Mouse (Mus musculus) heart, embryonic 11.5 days (tissue): Measurements from ENCODE around the gene Dhx40. TPM values are rescaled to one million over a fixed set of nuclear protein-coding genes. Genes with fewer than 3 reads are reported as not detected.
"Not testable (repeated sequence)": the region's sequence is repeated elsewhere in the genome, so short reads cannot be mapped to it uniquely, and the experiment has no call there.

Source experiments
- ATAC-seq: fragments of 200-750 bp; cut with Nextera tagmentation; replicated peaks from 2 replicates; pipeline ENCODE4 v1.8.0; 2017; ENCODE audit warnings: moderate library complexity; ENCODE audit not compliant: insufficient number of reproducible peaks, low FRiP score, low TSS enrichment
- H3K27ac ChIP-seq: fragments of 300-500 bp; sonication (generic); 2 replicates; pipeline ENCODE4 v1.5.1; 2014; ENCODE audit warnings: mild to moderate bottlenecking, low read depth, low read length
- H3K27me3 ChIP-seq: fragments of 300-500 bp; sonication (generic); 2 replicates; pipeline ENCODE4 v1.6.1; 2014; ENCODE audit warnings: mild to moderate bottlenecking, low read length, mixed read lengths; ENCODE audit not compliant: control insufficient read depth, insufficient read depth
- H3K36me3 ChIP-seq: fragments of 300-500 bp; sonication (generic); 2 replicates; pipeline ENCODE4 v1.6.1; 2014; ENCODE audit warnings: mild to moderate bottlenecking, low read length, moderate library complexity, mixed read lengths; ENCODE audit not compliant: control insufficient read depth, insufficient read depth
- H3K4me1 ChIP-seq: fragments of 300-500 bp; sonication (generic); 2 replicates; pipeline ENCODE4 v1.6.1; 2014; ENCODE audit warnings: low read length; ENCODE audit not compliant: control insufficient read depth, insufficient read depth
- H3K4me2 ChIP-seq: fragments of 300-500 bp; sonication (generic); 2 replicates; pipeline ENCODE4 v1.6.1; 2014; ENCODE audit warnings: mild to moderate bottlenecking, moderate library complexity
- H3K4me3 ChIP-seq: fragments of 300-500 bp; sonication (generic); 2 replicates; pipeline ENCODE4 v1.5.1; 2014; ENCODE audit warnings: low read depth, low read length
- H3K9ac ChIP-seq: fragments of 300-500 bp; sonication (generic); 2 replicates; pipeline ENCODE4 v1.6.1; 2014; ENCODE audit warnings: mild to moderate bottlenecking, low read depth, low read length, moderate library complexity
- H3K9me3 ChIP-seq: fragments of 300-500 bp; sonication (generic); replicated peaks from 2 replicates; pipeline ENCODE4 v1.6.1; 2016; ENCODE audit warnings: low read length; ENCODE audit not compliant: control insufficient read depth
- WGBS: fragments of 180-500 bp; shearing (Covaris S2); extraction: QIAGEN DNeasy Blood & Tissue Kit; methylation state at CpG from one replicate; pipeline ENCODE4 v1.1.7; 2014; ENCODE audit not compliant: insufficient replicate concordance; 5-methylcytosine and 5-hydroxymethylcytosine counted together
- polyA plus RNA-seq: library from polyadenylated mRNA; unstranded; fragments of >200 nt; fragmentation: Nextera tagmentation; extraction: Ambion mirVana; gene quantifications from 2 replicates; pipeline ENCODE4 v1.2.1, GENCODE M21; 2014

Dhx40 gene
- polyA plus RNA-seq, 1 experiment from 2014 or later, result 15.0 TPM

DNA sequence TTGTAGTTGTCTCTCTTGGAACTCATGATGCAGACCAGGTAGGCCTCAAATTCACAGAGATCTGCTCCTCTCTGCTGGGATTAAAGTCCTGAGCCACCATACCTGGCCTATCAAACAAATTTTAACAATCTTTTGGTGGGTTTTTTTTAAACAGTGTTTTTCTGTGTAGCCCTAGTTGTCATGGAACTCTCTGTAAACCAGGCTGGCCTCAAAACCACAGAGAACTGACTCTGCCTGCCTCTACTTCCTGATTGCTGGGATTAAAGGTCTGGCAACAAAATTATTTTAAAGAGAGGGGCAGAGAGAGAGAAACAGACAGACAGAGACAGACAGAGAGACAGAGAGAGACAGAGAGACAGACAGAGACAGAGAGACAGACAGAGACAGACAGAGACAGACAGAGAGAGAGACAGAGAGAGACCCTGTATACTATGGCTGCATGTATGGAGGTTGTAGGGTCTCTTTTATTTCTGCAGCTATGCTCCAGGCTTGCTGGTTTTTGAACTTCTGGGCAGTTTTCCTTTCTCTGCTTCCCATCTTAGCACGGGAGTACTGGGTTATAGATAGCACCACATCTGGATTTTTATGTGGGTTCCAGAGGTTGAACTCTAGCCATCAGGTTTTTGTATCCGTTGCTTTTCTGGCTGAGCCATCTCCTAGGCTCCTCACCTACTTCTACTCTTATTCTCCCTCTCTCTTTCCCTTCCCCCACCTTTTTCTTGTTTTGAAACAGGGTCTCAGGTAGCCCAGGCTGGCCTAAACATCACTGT, 20.1 kb upstream of the Dhx40 start:
- Histone ChIP-seq H3K36me3 (no peaks in the 10 kb centered on the region), H3K4me2 (no peak overlapping the region), H3K27ac (no peak overlapping the region), H3K9ac (no peak overlapping the region), H3K27me3 (no peaks in the 10 kb centered on the region), H3K9me3 (no peaks in the 10 kb centered on the region), H3K4me3 (no peak overlapping the region), H3K4me1 (peaks cover 7% of the 10 kb centered on the region; the same call in 1 of the 2 replicates)
- WGBS, result 66% methylated on average over 2 of the region's 2 CpGs
- no peak for ATAC-seq

DNA sequence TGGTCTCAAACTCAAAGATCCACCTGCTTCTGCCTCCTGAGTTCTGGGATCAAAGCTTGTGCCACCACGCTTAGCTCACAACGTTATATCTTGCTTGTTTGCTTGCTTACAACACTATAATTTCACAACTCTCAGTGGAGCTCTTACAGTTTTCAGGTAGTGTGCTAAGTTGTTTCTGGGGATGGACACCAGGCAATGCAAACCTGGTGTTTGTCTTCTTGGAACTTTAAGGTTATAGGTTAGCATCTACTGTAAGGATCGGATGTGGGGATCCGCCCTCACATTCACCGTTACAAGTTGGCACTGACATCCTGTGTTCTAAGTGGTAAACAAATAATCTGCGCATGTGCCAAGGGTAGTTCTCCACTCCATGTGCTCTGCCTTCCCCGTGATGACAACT, 16.9 kb upstream of the Dhx40 start:
- Histone ChIP-seq H3K27ac (no peak overlapping the region), H3K4me3 (no peak overlapping the region), H3K4me2 (no peak overlapping the region), H3K27me3 (no peaks in the 10 kb centered on the region), H3K9ac (no peak overlapping the region), H3K36me3 (no peaks in the 10 kb centered on the region), H3K9me3 (no peaks in the 10 kb centered on the region), H3K4me1 (peaks cover 7% of the 10 kb centered on the region; the same call in 1 of the 2 replicates)
- no peak for ATAC-seq
- 91% methylated on average over 6 of the region's 7 CpGs for WGBS

DNA sequence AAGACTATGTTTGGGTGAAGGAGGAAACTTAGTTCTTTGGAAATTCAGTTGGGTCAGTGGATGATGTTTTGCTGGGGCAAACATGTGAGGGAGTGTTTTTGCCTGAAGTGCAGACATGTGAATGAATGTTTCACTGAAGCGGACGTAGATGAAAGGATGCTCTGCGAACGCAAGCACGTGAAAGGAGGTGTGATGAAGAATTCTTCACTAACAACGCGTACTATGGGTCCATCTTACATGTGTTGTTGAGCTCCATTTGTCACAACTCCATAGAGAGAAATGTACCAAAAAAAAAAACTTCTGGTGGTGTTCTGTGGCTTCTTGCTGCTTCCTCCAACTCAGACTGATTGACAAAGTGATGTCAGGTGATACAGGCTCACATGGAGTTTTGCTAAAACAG, 15.0 kb upstream of the Dhx40 start:
- Histone ChIP-seq H3K4me3 (no peak overlapping the region), H3K36me3 (no peaks in the 10 kb centered on the region), H3K4me1 (no peaks in the 10 kb centered on the region), H3K4me2 (no peak overlapping the region), H3K9me3 (no peaks in the 10 kb centered on the region), H3K27me3 (no peaks in the 10 kb centered on the region), H3K27ac (no peak overlapping the region), H3K9ac (no peak overlapping the region)
- 85% methylated on average over 7 of the region's 7 CpGs for WGBS
- no peak for ATAC-seq

DNA sequence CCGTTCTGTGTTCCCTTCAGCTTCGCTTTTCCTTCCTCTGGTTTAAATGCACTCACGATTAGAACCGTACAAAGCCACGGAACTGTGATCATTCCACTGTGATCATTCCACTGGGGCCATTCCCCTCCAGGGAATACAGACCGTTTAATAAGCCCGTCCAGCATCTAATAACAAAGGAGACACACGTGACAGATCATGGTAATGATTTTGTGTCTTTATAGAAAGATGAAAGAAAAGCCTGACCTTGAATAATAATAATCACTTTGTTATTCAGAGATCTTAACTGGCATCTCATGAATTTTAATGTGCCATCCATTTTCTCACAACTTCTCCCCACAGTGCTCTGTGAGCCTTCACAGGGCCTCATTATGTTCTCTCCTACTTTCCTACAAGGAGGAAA, 12.0 kb upstream of the Dhx40 start:
- Histone ChIP-seq H3K9me3 (no peaks in the 10 kb centered on the region), H3K36me3 (no peaks in the 10 kb centered on the region), H3K27me3 (no peaks in the 10 kb centered on the region), H3K4me3 (no peak overlapping the region), H3K4me1 (no peaks in the 10 kb centered on the region), H3K9ac (no peak overlapping the region), H3K4me2 (no peak overlapping the region), H3K27ac (no peak overlapping the region)
- ATAC-seq, result no peak
- 71% methylated on average over 8 of the region's 8 CpGs for WGBS

DNA sequence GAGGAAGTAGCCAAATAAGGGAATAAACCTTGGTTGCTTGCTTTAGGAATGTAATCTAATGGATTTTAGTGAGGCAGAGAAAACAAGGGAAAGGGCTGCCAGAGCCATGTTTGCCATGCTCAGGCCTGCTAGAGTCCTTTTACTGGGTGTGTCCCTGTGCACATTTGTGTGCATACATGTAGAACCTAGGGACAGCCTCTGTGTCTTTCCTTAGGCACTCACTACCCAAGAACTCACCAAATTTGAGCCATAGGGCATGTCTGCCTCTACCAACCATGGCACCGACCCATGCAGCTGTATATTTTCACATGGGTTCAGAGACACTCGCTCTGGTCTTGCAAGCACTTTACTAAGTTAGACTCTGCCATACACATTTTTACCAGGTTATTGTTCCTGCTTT, 11.4 kb upstream of the Dhx40 start:
- no peak overlapping the region for H3K27ac ChIP-seq
- no peak overlapping the region for H3K4me2 ChIP-seq
- H3K4me3 ChIP-seq, result no peak overlapping the region
- H3K9me3 ChIP-seq, result no peaks in the 10 kb centered on the region
- whole genome bisulfite sequencing, result 80% methylated on average over 2 of the region's 2 CpGs
- no peaks in the 10 kb centered on the region for H3K4me1 ChIP-seq
- no peak for ATAC-seq
- H3K9ac ChIP-seq, result no peak overlapping the region
- H3K36me3 ChIP-seq, result no peaks in the 10 kb centered on the region
- H3K27me3 ChIP-seq, result no peaks in the 10 kb centered on the region

DNA sequence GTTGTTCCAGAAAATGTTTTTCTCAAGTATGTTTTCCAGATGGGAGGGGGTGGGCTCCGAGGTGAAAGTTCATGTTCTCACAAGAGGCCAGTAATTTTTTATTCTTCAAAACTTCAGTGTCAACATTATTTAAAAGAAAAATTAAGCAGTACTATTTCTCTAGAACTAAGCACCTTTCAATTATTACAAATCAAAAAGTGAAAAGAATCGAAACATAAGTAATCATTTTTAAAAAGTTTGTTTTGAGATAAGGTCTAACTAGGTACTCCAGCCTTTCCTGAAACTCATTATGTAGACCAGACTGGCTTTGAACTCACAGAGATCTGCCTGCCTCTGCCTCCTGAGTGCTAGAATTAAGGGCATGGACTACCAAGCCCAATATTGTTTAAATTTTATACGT, 8.7 kb upstream of the Dhx40 start:
- not testable (repeated sequence) for H3K4me2 ChIP-seq, ATAC-seq, H3K27me3 ChIP-seq, H3K4me1 ChIP-seq, H3K9me3 ChIP-seq, H3K9ac ChIP-seq, H3K36me3 ChIP-seq, H3K27ac ChIP-seq, H3K4me3 ChIP-seq
- 78% methylated on average over 3 of the region's 3 CpGs for WGBS

DNA sequence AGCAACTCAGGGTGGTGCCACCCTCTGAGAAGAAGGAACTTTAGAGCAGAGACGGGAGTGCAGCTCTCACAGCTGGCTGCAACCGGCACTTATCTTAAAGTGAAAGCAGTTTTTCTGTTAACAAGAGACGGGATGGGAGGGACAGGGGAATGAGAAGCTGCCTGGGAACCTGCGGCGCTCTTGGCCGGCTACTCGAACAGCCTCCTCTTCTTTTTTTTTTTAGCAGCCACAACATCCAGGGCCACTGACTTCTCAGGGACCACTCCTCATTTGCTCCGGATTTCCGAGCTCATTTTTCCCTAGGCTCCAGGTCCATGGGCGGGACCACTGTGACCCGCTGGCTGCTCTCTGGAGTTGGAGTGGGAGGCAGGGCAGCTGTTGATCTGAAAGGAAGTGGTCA, 6.9 kb upstream of the Dhx40 start:
- not testable (repeated sequence) for H3K36me3 ChIP-seq, ATAC-seq, H3K4me2 ChIP-seq, H3K9ac ChIP-seq, H3K4me1 ChIP-seq, H3K27me3 ChIP-seq, H3K27ac ChIP-seq, H3K9me3 ChIP-seq, H3K4me3 ChIP-seq
- WGBS, result 0% methylated on average over 5 of the region's 11 CpGs

DNA sequence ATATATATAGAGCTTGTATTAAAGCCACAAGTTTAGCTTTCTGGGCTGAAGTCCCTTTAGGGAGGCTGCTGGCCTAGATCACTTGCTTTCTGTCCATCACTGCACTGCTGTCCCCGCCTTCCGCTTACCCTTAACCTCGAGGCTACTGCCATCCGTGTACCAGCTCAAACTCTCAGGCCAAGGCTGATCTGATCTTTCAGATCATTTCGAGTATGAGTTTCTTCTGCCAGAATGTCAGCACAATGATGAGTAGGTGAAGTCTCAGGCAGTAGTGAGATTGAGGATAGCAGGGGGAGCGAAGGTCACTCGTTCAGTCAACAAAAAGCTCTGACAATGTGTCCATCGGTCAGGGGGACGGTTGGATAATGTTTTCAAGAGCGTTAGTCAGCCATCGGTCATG, 5.7 kb upstream of the Dhx40 start:
- H3K4me3 ChIP-seq, ATAC-seq, H3K9ac ChIP-seq, H3K4me2 ChIP-seq, H3K27me3 ChIP-seq, H3K27ac ChIP-seq, H3K9me3 ChIP-seq, H3K4me1 ChIP-seq, H3K36me3 ChIP-seq: not testable (repeated sequence)
- 63% methylated on average over 5 of the region's 11 CpGs for WGBS

DNA sequence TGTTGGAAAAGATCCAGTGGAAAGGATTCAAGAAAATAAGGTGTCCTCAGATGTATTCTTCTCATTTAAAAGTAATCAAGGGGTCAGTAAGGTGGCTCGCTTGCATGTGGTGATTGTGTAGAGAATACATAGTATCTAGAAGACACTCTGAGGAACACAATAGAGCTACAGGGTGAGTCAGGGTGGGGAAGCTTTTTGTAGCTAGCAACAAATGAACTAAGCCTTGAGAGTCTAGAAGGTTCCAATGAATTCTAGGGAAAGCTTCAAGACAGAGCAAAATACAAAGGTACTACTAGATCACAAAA, 3.7 kb upstream of the Dhx40 start:
- no peak for ATAC-seq
- Histone ChIP-seq H3K4me1 (0 out of 2 replicates have a peak, but pooled peaks cover 2% of the 10 kb centered on the region), H3K9me3 (no peaks in the 10 kb centered on the region), H3K27ac (no peak overlapping the region), H3K36me3 (no peaks in the 10 kb centered on the region), H3K4me3 (no peak overlapping the region), H3K27me3 (no peaks in the 10 kb centered on the region), H3K9ac (no peak overlapping the region), H3K4me2 (no peak overlapping the region)
- WGBS, result 74% methylated on average over 1 of the region's 1 CpGs
